Mouse (Mus musculus) heart, embryonic 15.5 days (tissue): ENCODE data around the gene Irx1. TPM values are rescaled to one million over a fixed set of nuclear protein-coding genes. Genes with fewer than 3 reads are reported as not detected.

Experiments used
- ATAC-seq: fragments of 200-750 bp; cut with Nextera tagmentation; replicated peaks from 2 replicates; pipeline ENCODE4 v1.8.0; 2017; ENCODE audit warnings: low read depth, moderate TSS enrichment; ENCODE audit not compliant: insufficient number of reproducible peaks, insufficient read depth, low FRiP score
- H3K27ac ChIP-seq: fragments of 300-500 bp; sonication (generic); 2 replicates; pipeline ENCODE4 v1.5.1; 2015; ENCODE audit warnings: mild to moderate bottlenecking, inconsistent platforms
- H3K27me3 ChIP-seq: fragments of 300-500 bp; sonication (generic); 2 replicates; pipeline ENCODE4 v1.6.1; 2015; ENCODE audit warnings: inconsistent platforms
- H3K36me3 ChIP-seq: fragments of 300-500 bp; sonication (generic); 2 replicates; pipeline ENCODE4 v1.6.1; 2015; ENCODE audit warnings: mild to moderate bottlenecking, inconsistent platforms
- H3K4me1 ChIP-seq: fragments of 300-500 bp; sonication (generic); replicated peaks from 2 replicates; pipeline ENCODE4 v1.6.1; 2015; ENCODE audit warnings: inconsistent platforms
- H3K4me2 ChIP-seq: fragments of 300-500 bp; sonication (generic); 2 replicates; pipeline ENCODE4 v1.6.1; 2015; ENCODE audit warnings: inconsistent platforms, mild to moderate bottlenecking, moderate library complexity
- H3K4me3 ChIP-seq: fragments of 300-500 bp; sonication (generic); 2 replicates; pipeline ENCODE4 v1.5.1; 2015; ENCODE audit warnings: mild to moderate bottlenecking, inconsistent platforms
- H3K9ac ChIP-seq: fragments of 300-500 bp; sonication (generic); 2 replicates; pipeline ENCODE4 v1.6.1; 2015; ENCODE audit warnings: mild to moderate bottlenecking, inconsistent platforms
- H3K9me3 ChIP-seq: fragments of 300-500 bp; sonication (generic); replicated peaks from 2 replicates; pipeline ENCODE4 v1.6.1; 2016; ENCODE audit warnings: inconsistent platforms
- WGBS: fragments of 180-500 bp; shearing (Covaris S2); methylation state at CpG from one replicate; pipeline ENCODE4 v1.1.7; 2015; ENCODE audit warnings: mixed read lengths; 5-methylcytosine and 5-hydroxymethylcytosine counted together
- polyA plus RNA-seq: library from polyadenylated mRNA; unstranded; fragments of >200 nt; fragmentation: Nextera tagmentation; extraction: Ambion mirVana; gene quantifications from 2 replicates; pipeline ENCODE4 v1.2.1, GENCODE M21; 2015

Gene Irx1
- 1.9 and 2.0 TPM in 2 replicates for polyA plus RNA-seq

DNA sequence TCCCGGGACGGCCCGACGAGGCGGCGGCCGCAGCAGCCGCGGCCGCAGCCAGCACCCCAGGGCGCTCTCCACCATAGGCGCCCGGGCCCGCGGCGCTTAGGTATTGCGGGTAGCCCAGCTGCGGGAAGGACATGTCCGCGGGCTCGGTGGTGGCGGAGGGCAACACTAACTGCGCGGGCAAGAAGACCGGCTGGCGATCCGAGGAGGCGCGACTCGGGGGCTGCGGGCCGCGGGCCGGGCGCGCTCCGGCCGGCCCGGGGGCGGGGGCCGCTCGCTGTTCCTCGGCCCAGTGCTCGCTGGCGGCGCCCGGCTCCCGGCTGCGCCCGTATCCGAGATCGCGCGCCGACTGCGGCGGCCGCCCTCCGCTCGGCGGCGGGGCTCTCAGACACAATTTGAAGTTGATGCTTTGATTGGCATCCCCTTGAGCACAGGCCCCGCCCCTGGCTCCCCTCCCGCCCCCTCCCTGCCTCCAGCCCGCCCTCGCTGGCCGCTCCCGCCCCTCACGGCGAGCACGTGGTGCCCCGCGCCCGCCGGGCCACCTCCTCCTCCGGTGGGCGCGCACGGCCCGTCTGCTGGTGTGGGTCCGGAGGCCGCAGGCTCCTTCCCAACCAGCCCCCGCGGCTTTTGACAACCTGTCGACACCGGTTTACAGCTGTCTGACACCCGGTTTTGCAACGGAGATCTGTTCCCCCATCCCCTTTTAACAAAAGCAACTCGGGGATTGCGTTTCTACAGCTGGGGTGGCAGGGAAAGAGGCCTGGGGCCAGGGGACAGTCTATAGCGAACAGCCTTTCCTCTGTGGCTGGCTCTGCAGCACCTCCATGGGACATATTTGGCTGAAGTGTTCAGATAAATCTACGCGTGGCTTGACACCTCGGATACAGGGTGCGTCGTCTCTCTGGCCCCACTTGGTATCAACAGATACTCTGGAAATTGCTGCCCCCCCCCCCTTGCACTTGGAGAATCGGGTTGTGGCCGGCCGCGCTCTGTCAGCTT is at the start of gene Irx1:
Gene Irx1 (minus strand): TSS at position 368 of the 996 bp plus-strand sequence.
- peak; percentile 63 for ATAC-seq
- Histone ChIP-seq H3K9me3 (no peaks in the 10 kb centered on the region), H3K9ac (peak within 1 kb of the TSS; percentile 68), H3K4me1 (peaks cover 30% of the 10 kb centered on the region), H3K27me3 (peaks cover 95% of the 10 kb centered on the region), H3K4me3 (peak within 1 kb of the TSS; percentile 61), H3K36me3 (no peaks in the 10 kb centered on the region), H3K4me2 (peak within 1 kb of the TSS; percentile 83), H3K27ac (peak within 1 kb of the TSS; percentile 80)
- WGBS = under 1% methylated on average over 89 of the region's 100 CpGs

DNA sequence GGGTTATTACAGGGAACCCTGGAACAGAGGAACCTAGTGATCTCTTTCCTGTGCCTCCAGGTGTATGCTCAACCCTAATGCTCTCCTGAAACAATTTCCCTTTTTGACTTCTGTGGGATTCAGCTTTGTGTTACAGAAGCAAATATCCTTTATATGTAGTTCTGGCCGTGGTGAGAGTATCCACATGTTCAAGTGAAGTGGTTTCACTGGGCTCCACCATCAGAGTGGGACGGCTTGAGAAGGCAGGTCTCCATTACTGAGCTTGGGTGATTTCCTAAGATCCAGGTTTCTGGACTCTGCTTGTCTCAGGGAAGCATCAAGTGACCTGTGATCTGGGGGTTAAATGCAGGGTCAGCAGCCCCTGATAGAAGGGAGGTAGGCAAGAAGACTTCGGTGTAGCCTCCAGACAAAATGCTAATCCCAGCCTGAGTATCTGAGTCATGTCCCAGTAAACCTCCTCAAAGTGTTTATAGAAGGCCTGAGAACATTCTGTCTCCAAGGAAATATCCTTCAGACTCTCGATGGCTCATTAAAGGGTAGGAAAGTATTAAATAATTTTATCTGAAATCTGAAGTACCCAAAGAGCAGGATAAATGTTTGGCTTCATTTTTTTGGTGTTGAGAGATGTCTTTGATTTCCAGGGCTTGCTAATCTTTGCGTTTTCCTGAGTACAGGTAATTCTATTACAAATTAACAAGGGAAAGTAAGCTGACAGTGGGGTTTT is 16.6 kb upstream of the Irx1 start:
- H3K4me2 ChIP-seq = no peak overlapping the region
- H3K9ac ChIP-seq = no peak overlapping the region
- H3K27ac ChIP-seq = no peak overlapping the region
- no peak for ATAC-seq
- no peaks in the 10 kb centered on the region for H3K36me3 ChIP-seq
- no peaks in the 10 kb centered on the region; the same call in 1 of the 2 replicates for H3K27me3 ChIP-seq
- WGBS = 53% methylated on average over 5 of the region's 5 CpGs
- H3K9me3 ChIP-seq = no peaks in the 10 kb centered on the region
- no peaks in the 10 kb centered on the region for H3K4me1 ChIP-seq
- no peak overlapping the region for H3K4me3 ChIP-seq

DNA sequence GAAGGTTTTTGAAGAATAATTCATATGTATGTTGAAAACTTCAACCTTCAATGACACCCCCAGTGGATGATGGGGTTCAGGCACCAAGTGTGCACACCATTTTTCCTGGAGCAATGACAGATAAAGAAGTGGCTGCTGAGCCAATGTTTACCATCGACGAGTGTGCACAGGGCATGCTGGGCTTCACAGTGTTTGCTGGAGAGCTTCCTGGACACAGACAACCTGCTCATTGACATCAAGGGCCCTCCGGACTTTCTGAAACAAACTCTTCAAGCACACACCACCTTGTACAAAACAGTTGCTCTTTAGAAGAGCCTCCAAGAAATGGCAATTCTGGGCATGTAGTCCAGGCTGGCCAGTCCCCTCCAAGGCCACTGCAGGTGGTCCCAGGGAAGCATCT is 12.2 kb upstream of the Irx1 start:
- WGBS = 62% methylated on average over 3 of the region's 3 CpGs
- no peaks in the 10 kb centered on the region for H3K36me3 ChIP-seq
- H3K9ac ChIP-seq = no peak overlapping the region
- no peak overlapping the region for H3K4me2 ChIP-seq
- H3K27me3 ChIP-seq = peaks cover 17% of the 10 kb centered on the region; the same call in 1 of the 2 replicates
- H3K9me3 ChIP-seq = no peaks in the 10 kb centered on the region
- H3K4me3 ChIP-seq = no peak overlapping the region
- H3K27ac ChIP-seq = no peak overlapping the region
- no peaks in the 10 kb centered on the region for H3K4me1 ChIP-seq
- ATAC-seq = no peak

DNA sequence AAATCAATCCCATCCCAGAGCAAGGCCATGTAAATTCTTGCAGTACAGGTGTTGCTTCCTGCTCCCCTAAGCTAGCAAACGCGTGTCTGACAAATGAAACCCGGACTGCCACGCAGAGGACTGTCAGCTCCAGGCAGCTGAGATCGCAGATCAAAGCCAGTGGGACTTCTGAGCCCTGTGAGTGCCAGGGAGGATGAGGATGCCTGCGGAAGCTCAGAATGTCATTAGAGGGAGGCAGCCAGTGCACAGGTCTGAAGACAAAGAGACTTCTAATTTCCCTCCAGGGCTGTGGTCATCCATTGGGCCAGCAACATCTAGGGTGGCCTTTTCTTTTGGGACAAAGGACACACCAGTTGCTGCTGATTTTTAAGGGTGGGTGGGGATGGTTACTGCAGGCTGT is 4.8 kb upstream of the Irx1 start:
- under 1% methylated on average over 6 of the region's 6 CpGs for WGBS
- Histone ChIP-seq H3K27me3 (peaks cover 91% of the 10 kb centered on the region), H3K4me2 (peak overlapping the region; percentile 42), H3K9ac (no peak overlapping the region), H3K4me3 (peak overlapping the region; percentile 25), H3K36me3 (no peaks in the 10 kb centered on the region), H3K4me1 (peaks cover 15% of the 10 kb centered on the region), H3K9me3 (no peaks in the 10 kb centered on the region), H3K27ac (no peak overlapping the region)
- no peak for ATAC-seq

DNA sequence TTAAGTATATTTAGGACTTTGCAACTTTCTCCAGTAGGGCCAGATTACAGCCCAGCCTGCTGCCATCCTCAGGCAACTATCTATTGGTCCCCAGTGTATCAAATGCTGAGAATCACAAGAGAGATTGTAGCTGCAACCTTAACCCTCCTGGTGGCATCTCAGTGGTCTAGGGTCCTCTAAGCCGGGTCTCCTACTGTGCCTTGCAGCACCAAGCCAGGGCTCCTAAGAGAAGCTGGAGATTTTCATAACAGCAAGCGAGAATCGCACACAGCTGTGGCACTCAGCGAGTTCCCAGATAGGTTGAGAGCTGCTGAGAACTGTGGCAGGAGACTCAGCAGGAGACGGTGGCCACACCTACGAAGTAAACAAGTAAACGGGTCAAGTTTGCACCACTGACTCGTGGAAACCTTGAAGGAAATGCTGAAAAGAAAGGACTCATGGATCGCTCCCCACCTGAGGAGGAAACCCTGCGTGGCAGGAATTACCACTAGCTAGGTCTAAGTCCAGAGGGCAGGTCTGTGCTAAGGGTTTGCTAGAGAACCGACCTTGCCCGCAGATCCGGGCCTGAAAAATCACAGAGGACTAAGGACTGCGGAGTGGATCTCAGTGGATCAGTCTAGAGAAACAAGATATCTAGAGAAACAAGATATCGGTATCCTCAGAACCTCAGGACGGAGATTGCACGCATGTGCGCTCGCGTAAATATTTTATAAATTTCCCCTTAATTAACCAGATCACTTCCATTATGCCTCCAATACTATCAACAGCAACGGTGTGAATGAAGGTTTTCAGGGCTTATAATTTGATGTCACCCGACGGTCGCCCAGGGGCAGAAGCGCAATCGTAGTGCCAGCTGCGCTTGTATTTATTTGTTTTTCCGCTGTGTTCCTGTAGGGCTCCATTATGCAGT is 4.1 kb upstream of the Irx1 start:
- Histone ChIP-seq H3K27me3 (peaks cover 95% of the 10 kb centered on the region), H3K36me3 (no peaks in the 10 kb centered on the region), H3K4me3 (peak overlapping the region; percentile 25), H3K4me1 (peaks cover 21% of the 10 kb centered on the region), H3K9ac (no peak overlapping the region), H3K4me2 (peak overlapping the region; percentile 42), H3K27ac (no peak overlapping the region), H3K9me3 (no peaks in the 10 kb centered on the region)
- WGBS = 6% methylated on average over 28 of the region's 28 CpGs
- ATAC-seq = no peak

DNA sequence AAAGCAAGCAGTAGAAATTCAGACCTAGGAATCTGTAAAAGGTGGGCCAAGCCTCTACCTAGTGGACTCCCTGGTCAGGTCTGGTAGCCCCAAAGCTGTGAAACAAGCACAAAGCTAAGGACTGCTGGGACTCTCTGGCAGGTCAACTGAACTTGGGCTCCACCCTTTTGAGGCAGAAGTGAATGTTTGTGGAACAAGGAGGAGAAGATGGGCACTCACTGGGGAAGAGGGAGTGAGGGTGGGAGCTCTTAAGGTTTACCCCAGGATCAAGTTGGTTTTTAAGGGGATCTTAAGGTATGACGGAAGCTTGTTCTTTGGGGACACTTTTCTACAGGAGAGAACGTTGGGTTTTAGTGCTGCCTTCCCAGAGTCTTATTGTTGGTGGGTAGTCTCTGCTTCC is 3.1 kb upstream of the Irx1 start:
- WGBS = 42% methylated on average over 2 of the region's 2 CpGs
- Histone ChIP-seq H3K9ac (no peak overlapping the region), H3K36me3 (no peaks in the 10 kb centered on the region), H3K4me1 (peaks cover 23% of the 10 kb centered on the region), H3K27ac (no peak overlapping the region), H3K4me3 (no peak overlapping the region), H3K9me3 (no peaks in the 10 kb centered on the region), H3K27me3 (peaks cover 95% of the 10 kb centered on the region), H3K4me2 (no peak overlapping the region)
- no peak for ATAC-seq

DNA sequence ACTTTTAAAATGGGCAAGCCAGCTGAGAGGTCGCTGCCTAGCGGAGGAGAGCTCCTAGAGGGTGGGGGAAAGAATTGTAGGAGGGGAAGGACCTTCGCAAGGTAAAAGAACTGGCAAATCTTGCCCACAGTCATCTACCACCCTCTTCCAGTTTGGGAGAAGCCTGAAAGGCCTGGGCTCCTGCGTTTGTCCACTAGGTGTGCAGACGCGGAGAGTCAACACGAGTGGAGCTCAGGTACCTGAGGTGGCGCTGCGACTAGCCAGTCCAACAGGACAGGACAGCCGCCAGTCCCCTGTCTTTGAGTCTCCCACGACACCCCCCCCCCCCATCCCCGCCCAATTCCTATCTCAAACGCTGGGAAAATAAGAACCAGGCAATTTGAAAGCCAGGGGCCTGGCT is 843 bp upstream of the Irx1 start:
- H3K4me2 ChIP-seq = peak overlapping the region; percentile 83
- peak overlapping the region; percentile 61 for H3K4me3 ChIP-seq
- peaks cover 28% of the 10 kb centered on the region for H3K4me1 ChIP-seq
- H3K27ac ChIP-seq = peak overlapping the region; percentile 69; the same call in 1 of the 2 replicates
- no peak overlapping the region for H3K9ac ChIP-seq
- H3K27me3 ChIP-seq = peaks cover 95% of the 10 kb centered on the region
- ATAC-seq = no peak
- under 1% methylated on average over 13 of the region's 13 CpGs for WGBS
- no peaks in the 10 kb centered on the region for H3K36me3 ChIP-seq
- no peaks in the 10 kb centered on the region for H3K9me3 ChIP-seq

DNA sequence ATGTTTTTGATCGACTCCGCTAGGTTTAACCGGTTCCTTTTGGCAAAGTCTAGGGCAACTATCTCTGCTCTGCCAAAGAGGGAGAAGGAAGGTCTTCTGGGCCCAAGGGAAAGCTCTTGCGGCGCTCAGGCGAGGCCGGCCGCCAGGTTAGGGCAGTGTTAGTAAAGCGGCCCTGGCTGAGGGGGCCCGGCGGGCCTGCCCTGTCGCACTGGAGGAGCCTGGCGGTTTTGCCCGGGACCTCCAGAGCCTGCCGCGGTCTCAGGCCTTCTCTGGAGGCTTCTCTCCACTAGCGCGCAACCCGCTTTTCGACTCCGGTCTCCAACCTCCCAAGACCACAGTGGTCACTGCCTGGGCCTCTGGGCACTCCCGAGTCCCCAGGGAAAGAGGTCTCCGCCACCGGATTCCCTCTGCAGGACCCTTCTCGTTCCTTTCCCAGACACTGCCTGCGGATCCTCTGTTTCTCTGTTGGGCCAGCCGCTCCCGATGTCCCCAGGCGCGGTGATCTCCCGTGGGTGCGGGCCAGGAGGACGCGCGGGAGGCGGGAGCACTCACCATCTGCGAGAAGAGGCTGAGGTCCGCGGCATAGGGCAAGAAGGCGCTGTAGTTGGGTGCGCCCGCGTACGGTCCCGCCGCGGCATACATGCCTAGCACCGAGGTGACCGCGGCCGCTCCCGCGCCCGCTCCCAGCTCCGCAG is 715 bp downstream of the Irx1 start:
- no peaks in the 10 kb centered on the region for H3K9me3 ChIP-seq
- H3K36me3 ChIP-seq = no peaks in the 10 kb centered on the region
- peak overlapping the region; percentile 80 for H3K27ac ChIP-seq
- H3K4me1 ChIP-seq = peaks cover 30% of the 10 kb centered on the region
- peak overlapping the region; percentile 83 for H3K4me2 ChIP-seq
- H3K27me3 ChIP-seq = peaks cover 95% of the 10 kb centered on the region
- no peak for ATAC-seq
- WGBS = 1% methylated on average over 50 of the region's 55 CpGs
- peak overlapping the region; percentile 68 for H3K9ac ChIP-seq
- peak overlapping the region; percentile 61 for H3K4me3 ChIP-seq

DNA sequence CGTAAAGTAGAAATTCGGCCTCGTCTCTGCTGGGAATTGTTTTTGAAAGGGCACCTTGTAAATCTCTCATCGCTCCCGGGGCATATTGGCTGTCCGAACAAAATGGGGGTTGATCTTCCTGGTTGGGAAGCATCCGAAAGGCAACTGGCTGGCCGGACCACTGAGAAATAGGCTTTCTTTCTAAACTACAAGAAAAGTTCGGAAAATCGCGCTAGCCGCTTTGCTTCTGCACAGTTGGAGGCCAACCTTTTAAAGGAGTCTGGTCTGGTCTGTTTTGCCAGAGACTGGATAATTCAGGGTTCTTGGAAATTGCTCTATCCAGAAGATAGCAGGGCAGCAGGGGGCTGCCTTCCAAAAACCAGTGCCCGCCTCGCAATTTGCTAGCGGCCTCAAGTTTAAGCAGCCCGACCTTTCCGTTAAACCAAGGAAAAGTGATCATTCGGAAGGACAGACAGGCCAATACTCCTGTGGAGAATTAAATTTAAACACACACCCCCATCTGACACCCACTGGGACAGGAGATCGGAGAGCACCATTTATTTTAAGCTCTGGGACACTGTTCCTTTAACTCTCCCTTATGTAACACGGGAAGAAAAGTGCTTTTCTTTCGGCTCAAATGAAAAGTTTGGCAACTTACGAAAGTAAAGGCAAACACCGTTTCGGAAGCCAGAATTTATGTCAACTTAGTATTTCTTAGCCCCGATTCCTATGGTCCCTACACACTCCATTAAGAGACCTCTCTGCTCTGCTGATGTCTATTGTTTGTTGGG is 1.4 kb downstream of the Irx1 start:
- 3% methylated on average over 25 of the region's 25 CpGs for WGBS

More for the DNA sequence above, 1.4 kb downstream of the Irx1 start:
- H3K4me2 ChIP-seq = peak overlapping the region; percentile 83
- no peaks in the 10 kb centered on the region for H3K9me3 ChIP-seq
- H3K27me3 ChIP-seq = peaks cover 95% of the 10 kb centered on the region
- peak overlapping the region; percentile 68 for H3K9ac ChIP-seq
- H3K4me1 ChIP-seq = peaks cover 27% of the 10 kb centered on the region
- H3K4me3 ChIP-seq = peak overlapping the region; percentile 61
- H3K27ac ChIP-seq = 0 out of 2 replicates have a peak overlapping the region, but pooled peaks have one; percentile 80
- no peaks in the 10 kb centered on the region for H3K36me3 ChIP-seq
- ATAC-seq = no peak
